Mouse (Mus musculus) v-Abl transformed pro-B cells (cell line): ENCODE measurements at regions not wholly inside any gene's neighbourhood (a gene's known extent, or its start where the extent isn't known, plus 50 kb on each side); places are given as distances from the start of the nearest gene placed in this dataset.

Experiments used
- in situ Hi-C, 2 experiments: fragments of 400-800 bp; cut with MboI; formaldehyde crosslinking; loops; one replicate each; pipeline ENCODE4 v1.15.1; 2025; ENCODE audit not compliant: unreplicated experiment in 2 of 2

GRCm38 (mm10) chr5:77494601-77495000 lies 86.8 kb upstream of the Igfbp7 start:
- in situ Hi-C loops: no loop called here

- in situ Hi-C loops: no loop called here
Observed at GRCm38 (mm10) chr5:77488969-77489368, 81.1 kb upstream of the Igfbp7 start.

- in situ Hi-C loops: no loop called here
Observed at GRCm38 (mm10) chr5:77487837-77488827, 80.3 kb upstream of the Igfbp7 start.

GRCm38 (mm10) chr5:77483053-77483717 lies 75.3 kb upstream of the Igfbp7 start:
- in situ Hi-C loops: no loop called here

GRCm38 (mm10) chr5:77481811-77482210 lies 74.0 kb upstream of the Igfbp7 start:
- in situ Hi-C loops: no loop called here

- in situ Hi-C loops: no loop called here
Observed at GRCm38 (mm10) chr5:77477794-77478193, 70.0 kb upstream of the Igfbp7 start.

- in situ Hi-C loops: no loop called here
Observed at GRCm38 (mm10) chr5:77473896-77474486, 66.2 kb upstream of the Igfbp7 start.

- in situ Hi-C loops: no loop called here
Observed at GRCm38 (mm10) chr5:77469236-77469766, 61.5 kb upstream of the Igfbp7 start.

- in situ Hi-C loops: no loop called here
Observed at GRCm38 (mm10) chr5:77468467-77468866, 60.6 kb upstream of the Igfbp7 start.

- in situ Hi-C loops: loop anchor here in 1 of 2 experiments (5.0 kb wide), 1 partner anchor 113 kb away; no protein-coding TSS in a partner anchor
Observed at GRCm38 (mm10) chr5:77464851-77465548, 57.2 kb upstream of the Igfbp7 start.

GRCm38 (mm10) chr5:77459896-77460717 lies 52.3 kb upstream of the Igfbp7 start:
- in situ Hi-C loops: loop anchor here (5.0 kb wide), 2 partner anchors 103 to 108 kb away; no protein-coding TSS in a partner anchor
